Mouse (Mus musculus) left cerebral cortex, adult 11 months (tissue): ENCODE measurements around the gene Hectd2.
A peak's percentile ranks its signal among the peaks of the same experiment; 100 is the strongest.

ENCODE experiments used
- DNase-seq: peaks from one replicate; pipeline ENCODE4 v3.0.0; 2022; ENCODE audit warnings: low spot score

Hectd2 gene

DNA sequence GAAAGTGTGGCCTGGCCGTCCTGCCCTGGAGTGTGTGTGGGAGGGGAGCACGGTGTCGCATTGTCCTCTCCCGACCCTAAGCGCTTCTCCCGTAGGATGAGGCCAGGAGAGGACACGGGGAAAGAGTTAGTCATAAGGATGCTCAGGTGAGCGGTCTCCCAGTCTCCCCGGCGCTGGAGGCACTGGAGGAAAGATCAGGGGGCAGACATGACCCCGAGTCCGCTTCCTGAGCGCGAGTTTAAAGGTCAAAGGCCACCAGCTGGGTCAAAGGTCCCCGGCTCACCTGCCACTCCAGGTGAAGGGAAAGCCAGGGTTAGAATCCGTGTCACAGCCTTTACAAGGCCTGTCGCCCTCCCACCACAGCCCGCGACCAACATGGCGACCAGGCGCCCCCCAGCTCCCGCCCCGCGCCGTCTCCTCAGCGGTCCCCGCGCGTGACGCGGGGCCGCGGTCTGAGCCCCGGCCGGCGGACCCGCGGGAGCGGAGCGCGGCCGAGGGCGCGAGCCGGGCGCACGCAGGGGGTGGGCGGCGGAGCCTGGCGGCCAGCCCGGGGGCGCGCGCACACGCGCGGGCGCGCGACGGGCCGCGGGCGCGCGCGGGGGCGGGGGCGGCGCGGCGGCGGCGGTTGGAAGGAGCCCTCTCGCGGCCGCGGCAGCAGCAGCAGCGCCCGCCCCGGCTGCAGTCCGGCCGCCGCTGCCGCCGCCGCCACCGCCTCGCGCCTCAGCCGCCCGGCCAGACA is at the start of gene Hectd2:
Gene Hectd2 (plus strand): TSS at position 594 of the 739 bp plus-strand sequence.
- DNase-seq: no peak

DNA sequence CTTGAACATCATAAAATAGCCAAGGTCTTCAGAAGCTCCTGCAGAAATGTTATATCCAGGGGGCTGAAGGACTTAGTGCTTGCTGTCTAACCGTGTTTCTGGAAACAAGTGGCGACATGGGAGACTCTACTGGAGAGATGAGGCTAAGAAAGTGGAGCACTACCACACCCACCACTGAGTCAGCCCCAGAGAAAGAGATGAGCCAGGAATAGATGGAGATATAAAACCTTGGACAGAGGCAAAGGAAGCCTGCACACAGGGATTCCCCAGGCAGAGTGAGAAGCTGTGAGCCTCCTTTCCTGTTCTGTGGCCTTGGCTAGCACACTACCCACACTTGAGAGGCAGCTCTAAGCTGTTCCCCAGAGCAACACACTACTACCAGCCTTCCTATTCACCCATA is 49.7 kb upstream of the Hectd2 start:
- DNase-seq: no peak

DNA sequence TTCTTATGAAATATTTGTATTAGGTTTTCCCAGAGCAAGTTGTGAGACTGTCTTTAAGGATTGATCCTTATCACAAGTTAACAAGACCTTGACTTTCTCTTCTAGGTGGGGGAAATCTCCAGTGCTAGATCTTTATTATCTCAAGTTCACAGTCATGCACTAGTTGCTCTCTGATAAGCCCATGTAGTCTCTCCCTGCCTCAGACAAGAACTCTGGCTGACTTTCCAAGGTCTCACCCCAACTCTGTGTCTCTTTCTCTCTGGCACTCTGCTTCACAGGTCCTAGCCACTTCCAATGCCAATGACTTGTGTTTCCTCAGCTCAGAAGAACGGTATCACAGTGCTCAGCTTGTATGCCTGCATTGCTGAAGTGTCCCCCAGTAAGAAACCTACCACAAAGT is 43.1 kb upstream of the Hectd2 start:
- no peak for DNase-seq

DNA sequence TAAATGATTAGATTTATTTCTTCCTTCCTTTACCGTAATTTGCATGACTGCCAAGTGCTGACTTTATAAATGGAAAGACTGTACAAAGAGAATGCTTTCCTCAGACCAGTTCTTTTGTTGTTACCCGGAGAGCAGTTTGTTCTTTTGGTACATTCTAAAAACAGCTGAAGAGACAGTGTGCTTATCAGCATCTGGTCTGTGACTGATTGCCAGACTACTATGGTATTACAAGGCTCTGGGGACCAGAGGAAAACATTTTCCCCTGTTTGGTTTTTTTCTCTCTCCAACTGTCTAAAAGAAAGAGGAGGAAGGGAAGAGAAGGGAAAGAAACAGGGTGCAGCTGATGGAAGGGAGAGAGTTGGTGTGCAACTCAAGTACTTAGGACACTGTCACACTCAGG is 36.0 kb upstream of the Hectd2 start:
- DNase-seq: no peak

DNA sequence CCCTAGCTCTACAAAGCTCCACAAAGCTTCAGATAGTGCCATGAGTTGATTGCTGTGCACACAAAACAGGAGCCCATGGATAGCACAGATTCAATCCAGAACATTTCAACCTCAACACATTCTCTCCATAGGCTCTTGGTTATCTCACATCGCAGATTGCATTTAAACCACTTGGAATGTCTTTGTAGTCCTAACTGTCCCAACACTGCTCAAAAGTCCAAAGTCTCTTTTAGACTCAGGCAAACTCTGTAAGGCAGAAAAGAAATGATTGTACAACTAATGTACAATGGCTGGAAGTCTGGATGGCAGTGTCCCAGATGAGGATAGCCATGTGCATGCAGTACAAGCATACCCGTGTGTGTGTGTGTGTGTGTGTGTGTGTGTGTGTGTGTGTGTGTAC is 32.9 kb upstream of the Hectd2 start:
- no peak for DNase-seq

DNA sequence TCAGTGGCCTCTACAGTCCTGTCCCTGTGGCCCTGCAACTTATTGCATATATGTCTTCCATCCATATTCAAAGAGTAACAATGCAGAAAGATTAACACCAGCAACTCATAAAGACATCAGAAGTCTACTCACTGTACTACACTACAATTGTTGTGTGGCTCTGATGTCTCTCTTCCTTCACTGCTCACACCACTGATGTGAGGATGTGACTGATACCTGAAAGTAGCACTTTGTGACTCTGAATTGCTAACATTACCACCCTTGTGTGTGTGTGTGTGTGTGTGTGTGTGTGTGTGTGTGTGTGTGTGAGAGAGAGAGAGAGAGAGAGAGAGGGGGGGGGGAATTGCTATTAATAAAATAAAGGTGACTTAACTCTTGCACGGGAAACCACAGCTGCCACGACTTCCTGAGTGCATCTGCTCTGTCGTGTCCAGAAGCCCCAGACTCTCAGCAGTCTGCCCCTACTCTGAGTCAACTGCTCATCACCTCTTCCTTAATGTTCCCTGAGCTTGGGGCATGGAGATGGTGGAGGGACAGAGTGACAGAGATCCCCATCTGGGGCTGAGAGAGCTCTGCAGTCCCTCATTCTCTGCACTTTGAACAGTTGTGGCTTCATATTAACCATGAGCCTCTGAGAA is 31.8 kb upstream of the Hectd2 start:
- no peak for DNase-seq

DNA sequence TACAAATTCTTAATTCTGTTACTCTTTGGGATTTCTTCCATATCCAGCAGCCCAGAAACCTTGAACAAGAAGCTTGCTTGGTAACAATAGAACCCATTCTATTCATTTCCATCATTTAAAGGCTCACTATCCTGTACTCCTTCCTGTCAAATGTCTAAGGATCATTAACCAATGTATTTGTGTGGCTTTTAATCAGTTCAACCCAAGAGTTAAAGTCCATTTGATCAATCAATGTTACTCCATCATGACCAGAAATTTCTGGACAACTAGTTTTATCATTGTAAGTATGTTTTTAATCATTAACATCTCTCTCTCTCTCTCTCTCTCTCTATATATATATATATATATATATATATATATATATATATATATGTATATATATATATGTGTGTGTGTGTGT is 29.4 kb upstream of the Hectd2 start:
- no peak for DNase-seq

DNA sequence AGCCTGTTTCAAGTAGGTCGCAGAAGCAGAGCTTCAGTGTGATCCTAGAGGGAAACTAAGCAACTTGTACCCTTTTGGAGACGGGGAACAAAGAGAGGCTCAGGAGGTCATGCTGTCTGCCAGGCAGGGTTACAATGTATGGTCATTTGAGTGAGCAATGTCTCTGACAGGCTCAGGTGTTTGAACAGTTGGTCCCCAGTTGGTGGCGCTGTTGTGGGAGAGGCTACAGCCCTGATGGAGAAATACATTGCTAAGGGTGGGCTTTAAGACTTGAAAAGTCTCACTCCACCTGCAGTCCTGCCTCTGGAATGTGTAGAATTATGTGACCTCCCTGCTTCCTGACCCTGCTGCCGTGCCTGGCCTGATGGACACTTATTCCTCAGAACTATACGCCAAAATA is 21.4 kb upstream of the Hectd2 start:
- no peak for DNase-seq

DNA sequence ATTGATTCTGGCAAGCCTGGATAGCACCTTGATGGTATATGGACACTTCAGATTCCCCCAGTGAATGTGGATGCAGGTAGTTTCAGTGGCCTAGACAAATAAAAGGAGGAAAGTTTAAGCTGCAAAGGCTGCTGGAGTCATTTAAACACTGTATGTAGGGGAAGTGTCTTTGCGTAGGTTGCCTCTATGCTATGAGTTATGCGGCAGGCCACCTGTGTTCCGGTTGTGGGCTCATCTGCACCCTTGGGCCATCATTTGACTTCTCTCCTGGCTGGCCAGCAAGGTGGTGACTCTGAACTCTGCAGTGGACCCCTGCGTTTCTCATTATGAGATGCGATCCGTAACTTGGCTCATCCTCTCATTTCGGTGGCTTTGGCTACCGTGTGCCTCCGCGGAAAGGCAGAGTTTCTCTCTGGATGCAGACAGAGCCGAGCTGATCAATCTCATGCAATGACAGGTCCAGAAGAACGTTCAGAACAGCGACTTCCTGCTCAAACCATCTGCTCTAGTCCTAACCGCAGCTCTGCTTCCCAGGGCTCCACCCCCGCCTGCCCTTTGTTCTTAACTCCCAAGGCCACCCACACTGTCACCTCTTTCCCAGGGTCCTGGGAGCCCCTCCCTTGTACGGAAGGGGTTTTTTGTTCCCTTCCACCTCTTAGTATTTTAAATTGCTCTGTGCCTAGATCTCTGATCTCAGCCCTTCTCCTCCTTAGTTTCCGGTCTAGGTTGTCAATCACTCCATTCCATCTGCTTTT is 20.3 kb upstream of the Hectd2 start:
- no peak for DNase-seq

DNA sequence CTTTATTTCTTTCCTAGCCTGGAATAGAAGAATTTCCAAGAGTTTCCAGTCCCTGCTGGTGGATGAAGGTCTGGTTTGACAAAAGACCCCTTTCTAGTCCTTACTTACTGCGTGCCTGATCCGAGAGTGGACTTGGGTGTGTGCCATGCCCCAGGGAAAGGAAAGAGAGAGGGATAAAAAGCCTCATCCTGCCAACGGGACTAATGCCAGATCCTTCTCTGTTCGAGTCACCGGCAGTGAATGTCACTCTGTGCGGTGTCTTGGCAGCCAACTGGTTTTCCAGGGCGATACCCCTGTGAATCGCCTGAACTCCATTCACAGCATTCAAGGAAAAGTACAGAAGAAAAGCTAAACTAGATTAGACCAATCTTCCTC is 19.7 kb upstream of the Hectd2 start:
- no peak for DNase-seq

DNA sequence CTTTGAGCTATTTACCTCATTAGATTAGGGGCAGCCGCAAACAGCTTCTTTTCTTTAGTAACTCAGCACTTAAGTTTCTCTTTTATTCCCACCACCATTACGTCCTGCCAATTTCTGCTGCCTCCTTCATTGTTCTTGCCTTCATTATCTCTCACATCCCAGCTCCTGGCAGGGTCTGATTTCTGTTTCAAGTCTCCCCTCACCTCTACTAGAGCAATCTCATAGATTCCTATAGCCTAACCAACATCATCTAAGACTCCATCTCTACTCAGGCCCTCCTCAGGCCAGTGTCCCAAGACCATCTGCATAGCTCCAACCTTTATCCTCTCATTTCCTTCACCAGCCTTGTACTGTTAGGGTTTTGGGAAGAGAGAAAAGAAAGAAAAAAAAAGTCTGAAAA is 19.3 kb upstream of the Hectd2 start:
- no peak for DNase-seq

DNA sequence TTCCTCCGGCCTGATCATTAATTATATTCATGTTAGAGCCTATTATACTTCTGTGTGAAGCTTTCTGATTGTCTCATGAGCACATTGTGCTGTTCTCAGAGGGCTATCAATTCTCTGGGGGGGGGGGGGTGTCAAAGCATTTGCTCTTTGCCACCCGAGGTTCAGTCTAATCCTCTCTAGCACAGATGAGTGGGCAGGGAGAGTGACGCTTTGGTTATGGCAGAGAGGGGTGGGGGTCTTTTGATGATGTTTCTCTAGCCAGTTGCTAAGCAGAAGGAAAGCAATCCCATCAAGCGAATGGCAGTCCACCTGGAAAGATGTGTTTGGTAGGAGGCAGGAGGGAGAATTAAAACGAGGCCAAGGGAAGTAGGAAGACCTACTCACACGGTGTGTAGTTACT is 18.6 kb upstream of the Hectd2 start:
- DNase-seq: no peak

DNA sequence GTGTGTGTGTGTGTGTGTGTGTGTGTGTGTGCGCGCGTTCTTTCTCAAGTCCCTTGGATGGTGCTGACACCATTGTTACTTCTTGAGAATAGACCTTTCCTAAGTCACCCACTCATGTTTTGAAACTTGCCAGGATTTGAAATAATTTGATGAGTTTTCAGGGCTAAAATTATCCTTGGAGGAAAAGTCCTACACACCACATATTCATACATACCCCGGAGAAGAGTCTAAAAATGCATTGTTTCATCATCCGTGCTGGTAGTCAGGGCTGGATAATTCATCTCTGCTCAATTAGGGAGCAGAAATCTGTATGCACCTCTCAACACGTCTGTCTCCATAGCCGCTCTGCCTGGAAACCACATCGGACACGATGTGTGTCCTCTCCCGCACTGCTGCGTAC is 17.5 kb upstream of the Hectd2 start:
- DNase-seq: no peak

DNA sequence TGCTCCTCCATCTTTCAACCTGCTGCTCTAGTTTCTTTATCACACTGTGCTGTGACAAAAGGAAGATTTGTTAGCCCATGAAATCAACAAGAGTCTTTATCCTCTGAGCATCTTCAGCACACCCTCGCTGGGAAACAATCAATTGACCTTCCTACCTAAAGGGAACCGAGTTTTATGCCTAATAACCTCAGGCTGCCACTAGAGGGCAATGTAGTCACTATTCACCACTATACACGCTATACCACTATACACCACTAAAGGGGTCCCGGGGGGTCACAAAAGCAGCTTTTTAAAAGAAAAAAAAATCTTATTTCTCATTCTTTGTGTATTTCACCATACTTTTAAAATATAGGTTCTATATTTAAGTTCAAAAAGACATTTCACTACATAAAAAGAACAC is 15.9 kb upstream of the Hectd2 start:
- DNase-seq: peak; percentile 32

DNA sequence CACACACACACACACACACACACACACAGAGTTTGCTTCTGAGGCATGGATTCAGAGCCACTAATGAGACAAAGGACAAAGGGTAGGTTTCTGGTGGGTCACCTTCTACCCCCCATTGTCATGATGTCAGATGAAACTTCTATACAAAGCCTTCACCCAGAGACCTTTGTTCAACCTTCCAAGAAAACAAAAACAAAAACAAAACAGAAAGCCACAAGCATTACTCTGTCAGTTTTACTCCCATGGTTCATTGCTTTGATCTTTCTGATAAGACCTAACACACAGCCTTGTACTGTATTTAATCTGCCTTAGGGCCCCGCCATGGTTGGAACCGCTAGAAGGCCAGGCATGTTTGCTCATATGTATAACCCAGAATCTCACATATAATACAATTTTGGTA is 15.1 kb upstream of the Hectd2 start:
- DNase-seq: no peak

DNA sequence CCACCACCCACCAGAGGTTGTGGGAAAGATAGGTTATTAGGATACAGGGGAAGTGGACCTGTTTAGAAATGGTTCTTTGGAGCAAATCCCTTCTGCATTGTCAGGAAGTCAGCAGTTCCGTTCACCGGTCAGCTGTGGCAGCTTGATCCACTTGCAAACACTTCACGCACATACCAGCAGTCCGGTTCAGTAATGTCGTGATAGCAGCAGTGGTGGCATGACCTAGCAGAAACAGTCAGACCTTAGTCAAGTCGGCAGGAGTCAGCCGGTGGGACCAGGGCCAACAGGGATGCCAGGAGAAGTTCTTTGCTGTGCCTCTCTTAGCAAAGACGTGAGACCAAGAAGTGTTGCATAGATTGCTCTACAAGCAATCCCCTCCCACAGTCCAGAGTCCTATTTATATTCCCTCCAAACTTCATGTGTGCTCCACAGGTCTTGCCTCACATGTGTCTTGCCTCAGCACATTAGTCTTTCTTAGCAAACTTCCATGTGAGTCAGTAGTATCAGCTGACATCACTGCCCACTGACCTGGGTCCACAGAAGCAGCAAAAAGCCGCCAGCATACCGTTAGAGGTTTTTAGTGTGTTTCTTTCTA is 14.3 kb upstream of the Hectd2 start:
- DNase-seq: no peak

DNA sequence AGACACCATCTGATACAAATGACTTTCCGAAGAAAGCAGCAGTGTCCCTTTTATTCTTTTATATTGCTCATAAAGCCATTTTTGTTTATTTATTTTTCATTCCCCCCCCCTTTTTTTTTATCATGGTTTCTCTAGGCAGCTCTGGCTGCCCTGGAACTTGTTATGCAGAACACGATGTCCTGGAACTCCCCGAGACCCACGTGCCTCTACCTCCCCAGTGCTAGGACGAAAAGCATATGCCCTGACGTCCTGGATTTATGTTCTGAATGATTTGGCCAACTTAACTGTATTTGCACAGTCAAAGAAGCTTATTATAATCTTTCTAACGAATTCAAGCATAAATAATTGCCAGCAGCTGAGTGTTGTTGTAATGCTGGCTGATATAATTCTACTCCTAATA is 13.7 kb upstream of the Hectd2 start:
- DNase-seq: no peak

DNA sequence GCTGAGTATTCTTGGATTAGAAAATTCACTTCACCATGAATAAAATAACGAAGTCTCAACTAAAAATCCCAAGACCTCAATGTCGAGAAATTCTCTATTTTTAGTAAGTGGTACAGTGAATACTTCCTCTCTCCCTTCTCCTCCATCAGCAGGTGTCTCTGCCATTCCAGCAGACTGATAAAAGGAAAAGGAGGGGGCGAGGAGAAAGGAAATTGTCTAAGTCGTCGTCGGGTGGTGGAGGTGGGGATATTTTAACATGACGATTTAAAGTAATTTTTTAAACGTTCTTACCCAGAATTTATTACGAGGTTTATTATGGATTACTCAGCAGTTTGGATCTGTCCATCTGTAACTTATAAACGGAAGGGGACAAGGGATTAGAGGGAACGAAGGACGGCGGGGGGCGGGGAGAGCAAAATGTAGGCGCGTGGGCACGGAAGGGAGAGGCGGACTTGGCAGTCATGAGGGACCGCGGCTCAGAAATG is 836 bp upstream of the Hectd2 start:
- no peak for DNase-seq

DNA sequence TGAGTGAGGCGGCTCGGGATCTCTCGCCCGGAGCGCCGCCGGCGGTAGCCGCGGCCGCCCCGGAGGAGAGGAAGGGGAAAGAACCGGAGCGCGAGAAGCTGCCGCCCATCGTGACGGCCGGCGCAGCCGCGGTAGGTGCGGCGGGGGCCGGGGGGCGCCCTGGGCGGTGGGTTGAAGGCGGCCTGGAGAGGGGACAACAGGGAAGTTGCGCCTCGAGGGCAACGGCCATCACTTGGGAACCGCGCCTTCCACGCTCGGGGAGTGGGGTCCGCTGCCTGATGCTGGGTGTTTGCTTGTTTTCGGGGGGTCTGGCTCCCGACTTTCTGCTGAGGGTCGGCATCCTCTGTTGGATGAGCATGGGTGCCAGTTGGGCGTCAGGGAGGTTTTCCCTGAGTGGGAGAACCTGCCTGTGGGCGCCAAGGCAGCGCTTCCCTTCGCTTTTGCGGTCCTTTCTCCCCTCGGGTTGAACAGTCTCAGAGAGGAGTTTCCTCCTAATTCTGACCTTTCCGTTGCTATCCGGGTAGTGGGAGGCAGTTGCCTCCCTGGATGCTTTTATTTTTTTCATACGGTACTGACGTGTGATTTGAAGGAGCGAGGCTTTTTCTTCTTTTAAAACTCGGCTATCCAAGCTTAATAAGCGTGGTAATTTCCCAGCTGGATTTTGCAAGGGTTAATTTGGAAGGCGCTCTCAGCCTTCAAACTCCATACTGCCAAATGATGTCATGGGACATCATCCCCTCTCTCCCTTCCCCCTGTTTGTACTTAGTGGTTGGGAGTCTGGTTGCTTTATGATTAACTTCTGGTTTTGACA is 551 bp downstream of the Hectd2 start:
- DNase-seq: no peak

DNA sequence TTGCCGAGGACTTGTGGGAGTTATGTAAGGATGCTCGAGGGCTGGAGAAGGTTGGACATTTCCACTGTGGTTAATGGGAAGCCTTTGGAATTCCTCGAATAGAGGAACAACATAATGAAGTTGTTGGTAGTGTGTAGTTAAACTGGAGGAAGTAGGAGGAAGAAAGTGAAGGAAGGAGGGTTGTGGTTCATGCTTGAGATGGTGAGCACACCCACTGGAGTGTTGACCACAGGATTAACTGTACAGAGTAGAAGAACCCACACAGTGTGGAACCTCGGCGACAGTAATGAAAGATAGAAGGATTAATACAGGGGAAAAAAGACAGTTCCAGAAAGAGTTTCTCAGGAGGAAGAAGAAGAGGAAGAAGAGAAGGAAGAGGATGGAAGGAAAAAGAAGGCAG is 4.9 kb downstream of the Hectd2 start:
- no peak for DNase-seq

DNA sequence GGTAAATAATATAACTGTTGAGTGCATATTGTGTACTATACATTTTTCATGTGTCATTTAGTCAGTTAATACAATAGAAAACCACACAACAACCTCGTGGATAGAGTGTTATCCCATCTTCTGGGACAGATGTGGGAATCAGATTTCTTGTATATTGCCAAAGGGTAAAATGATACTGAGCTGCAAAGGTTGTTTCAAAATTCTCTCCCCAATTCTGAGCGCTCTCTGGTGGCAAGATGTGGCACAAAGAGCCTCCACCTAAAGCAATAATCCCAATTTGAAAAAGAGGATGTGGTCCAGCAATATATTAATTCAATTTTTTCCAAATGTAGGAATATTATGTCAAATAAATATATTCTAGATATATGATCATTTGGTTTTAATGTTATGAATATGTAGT is 5.7 kb downstream of the Hectd2 start:
- no peak for DNase-seq

DNA sequence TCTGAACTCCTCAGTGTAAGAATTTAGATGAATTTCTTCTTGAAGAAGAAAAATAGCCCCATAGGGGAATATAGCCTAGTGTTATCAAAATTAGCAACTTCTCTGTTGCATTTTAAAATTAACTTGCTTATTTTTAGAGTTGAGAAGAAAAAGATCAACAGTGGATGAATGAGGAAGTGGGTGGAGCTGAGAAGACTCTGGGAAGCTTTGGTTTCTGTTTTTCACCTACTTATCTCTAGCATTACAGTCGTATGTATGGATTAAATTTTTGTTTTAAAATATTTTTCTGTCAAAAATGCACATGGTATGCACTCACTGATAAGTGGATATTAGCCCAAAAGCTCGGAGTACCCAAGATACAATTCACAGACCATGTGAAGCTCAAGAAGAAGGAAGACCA is 6.7 kb downstream of the Hectd2 start:
- no peak for DNase-seq
